Mouse (Mus musculus) liver, adult 2 months (tissue): ENCODE data around the gene Rasal1. TPM values are rescaled to one million over a fixed set of nuclear protein-coding genes. Genes with fewer than 3 reads are reported as not detected.

ENCODE experiments used
- DNase-seq: peaks from one replicate; pipeline ENCODE4 v3.0.0-alpha.2; 2011; ENCODE audit warnings: low read depth, low spot score; ENCODE audit errors: extremely low read depth
- H3K27ac ChIP-seq: fragments of 200-500 bp; replicated peaks from 2 replicates; pipeline ENCODE4 v1.5.1; 2012; ENCODE audit warnings: low read depth, mild to moderate bottlenecking, control low read depth, inconsistent platforms, low read length; ENCODE audit not compliant: insufficient read depth
- H3K27me3 ChIP-seq: fragments of 200-500 bp; 2 replicates; pipeline ENCODE4 v1.6.1; 2012; ENCODE audit warnings: mild to moderate bottlenecking, moderate library complexity, low read length, inconsistent platforms; ENCODE audit not compliant: control insufficient read depth, insufficient read depth
- H3K36me3 ChIP-seq: fragments of 200-500 bp; 2 replicates; pipeline ENCODE4 v1.6.1; 2012; ENCODE audit warnings: low read length, inconsistent platforms; ENCODE audit not compliant: control insufficient read depth, insufficient read depth
- H3K4me1 ChIP-seq: fragments of 200-500 bp; 2 replicates; pipeline ENCODE4 v1.6.1; 2011; ENCODE audit warnings: low read length; ENCODE audit not compliant: control insufficient read depth, insufficient read depth
- H3K4me3 ChIP-seq: fragments of 200-500 bp; 2 replicates; pipeline ENCODE4 v1.5.1; 2011; ENCODE audit warnings: low read depth, mild to moderate bottlenecking, control low read depth, low read length, moderate library complexity; ENCODE audit not compliant: insufficient read depth
- H3K79me2 ChIP-seq: fragments of 200-500 bp; 2 replicates; pipeline ENCODE4 v1.6.1; 2012; ENCODE audit warnings: inconsistent platforms, mild to moderate bottlenecking, low read length, moderate library complexity; ENCODE audit not compliant: control insufficient read depth, insufficient read depth
- H3K9ac ChIP-seq: fragments of 200-500 bp; 2 replicates; pipeline ENCODE4 v1.6.1; 2012; ENCODE audit warnings: low read depth, mild to moderate bottlenecking, control low read depth, inconsistent platforms, low read length
- CTCF ChIP-seq: fragments of 200-500 bp; IDR thresholded peaks from 2 replicates; pipeline ENCODE4 v1.5.1; 2011; ENCODE audit warnings: low read depth, low read length, control low read depth
- POLR2A ChIP-seq: fragments of 200-500 bp; IDR thresholded peaks from 2 replicates; pipeline ENCODE4 v1.6.1; 2011; ENCODE audit warnings: low read length, control low read depth; ENCODE audit not compliant: insufficient read depth; ENCODE audit errors: extremely low read depth
- WGBS: fragments of 180-500 bp; shearing (Covaris S2); methylation state at CpG from one replicate; pipeline ENCODE4 v1.1.7; 2018; 5-methylcytosine and 5-hydroxymethylcytosine counted together
- polyA plus RNA-seq: library from polyadenylated mRNA; depleted of rRNA; stranded (reverse); fragments of >200 nt; gene quantifications from 2 replicates; pipeline ENCODE4 v1.2.3, GENCODE M21; 2012
- total RNA-seq: library from RNA; depleted of rRNA; stranded (reverse); fragments of >200 nt; gene quantifications from 2 replicates; pipeline ENCODE4 v1.2.3, GENCODE M21; 2014

Rasal1 gene
- total and polyA plus RNA-seq, 2 experiments = 0.09 to 0.95 TPM

DNA sequence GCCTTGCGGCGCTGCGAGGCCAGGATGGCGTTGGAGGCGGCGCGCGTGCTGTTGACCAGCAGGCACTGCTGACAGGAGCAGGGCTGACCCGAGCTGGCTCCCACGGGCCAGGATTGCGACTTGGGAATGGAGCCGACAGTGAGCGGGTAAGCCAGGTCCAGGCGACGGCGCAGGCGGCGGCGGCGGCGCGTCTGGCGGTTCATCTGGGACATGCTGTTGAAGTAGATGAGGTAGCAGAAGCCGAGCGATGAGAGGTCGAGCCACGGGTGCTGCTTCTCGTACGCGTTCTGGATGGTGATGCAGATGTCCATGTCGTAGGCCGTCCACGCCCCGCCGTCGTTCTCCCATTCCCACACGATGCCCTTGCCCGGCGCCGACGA lies 46.1 kb downstream of the Rasal1 start:
- Histone ChIP-seq H3K27me3 (peaks cover 8% of the 10 kb centered on the region), H3K4me3 (no peak overlapping the region)
- DNase-seq = no peak

DNA sequence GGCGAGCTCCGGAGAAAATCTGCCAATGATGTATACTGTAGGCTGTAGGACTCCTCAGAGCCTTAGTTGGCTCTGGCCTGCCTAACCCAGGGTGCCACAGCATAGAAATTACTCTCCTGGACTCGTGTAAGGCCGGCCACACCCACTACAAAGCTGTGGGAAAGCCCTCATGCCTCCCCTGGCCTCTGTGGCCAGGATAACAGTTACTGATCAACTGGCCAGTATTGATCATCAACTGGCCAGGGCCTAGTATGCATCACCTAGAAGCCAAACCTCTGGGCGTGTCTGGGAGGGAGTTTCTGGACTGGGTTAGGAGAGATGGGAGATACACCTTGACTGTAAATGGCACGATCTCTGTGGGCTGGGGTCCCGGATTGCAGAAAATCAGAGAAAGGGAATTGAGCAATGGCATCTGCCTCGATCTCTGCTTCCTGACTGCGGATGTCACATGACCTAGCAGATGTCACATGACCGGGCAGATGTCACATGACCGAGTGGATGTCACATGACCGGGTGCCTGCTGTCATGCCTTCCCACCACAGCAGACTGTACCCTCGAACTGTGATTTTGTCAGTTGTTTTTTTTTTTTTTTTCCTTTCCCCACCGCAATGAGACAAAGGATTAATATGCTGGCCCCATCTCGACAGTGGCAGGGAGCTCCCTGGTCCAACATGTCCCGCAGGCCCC lies 47.6 kb downstream of the Rasal1 start:
- WGBS = 47% methylated on average over 16 of the region's 16 CpGs

More for the DNA sequence above, 46.1 kb downstream of the Rasal1 start:
- Histone ChIP-seq H3K79me2 (no peaks in the 10 kb centered on the region), H3K27ac (no peak overlapping the region), H3K4me1 (peaks cover 3% of the 10 kb centered on the region; the same call in 1 of the 2 replicates), H3K36me3 (no peaks in the 10 kb centered on the region), H3K9ac (no peak overlapping the region)
- WGBS = 7% methylated on average over 41 of the region's 41 CpGs
- no peak for TF ChIP-seq POLR2A
- no peak for TF ChIP-seq CTCF

DNA sequence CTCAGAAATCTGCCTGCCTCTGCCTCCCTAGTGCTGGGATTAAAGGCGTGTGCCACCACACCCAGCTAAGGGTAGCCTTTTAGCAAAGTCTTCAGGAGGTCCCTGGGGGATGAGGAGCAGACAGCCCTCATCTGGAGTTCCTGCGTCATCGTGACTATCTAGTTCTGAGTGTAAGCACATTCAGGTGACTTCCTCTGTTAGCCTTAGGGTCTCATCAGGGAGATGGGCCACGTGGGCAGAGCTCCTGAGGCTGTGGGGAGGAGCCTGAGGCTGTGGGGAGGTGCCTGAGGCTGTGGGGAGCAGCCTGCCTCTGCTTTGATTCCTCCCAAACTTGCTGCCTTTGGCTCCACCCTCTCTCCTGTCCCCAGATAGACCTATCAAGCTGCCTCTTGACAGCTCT lies 48.3 kb downstream of the Rasal1 start:
- no peak for DNase-seq

More for the DNA sequence above, 47.6 kb downstream of the Rasal1 start:
- Histone ChIP-seq H3K4me1 (peaks cover 3% of the 10 kb centered on the region; the same call in 1 of the 2 replicates), H3K4me3 (no peak overlapping the region), H3K27ac (no peak overlapping the region), H3K27me3 (peaks cover 8% of the 10 kb centered on the region), H3K79me2 (no peaks in the 10 kb centered on the region), H3K9ac (no peak overlapping the region), H3K36me3 (no peaks in the 10 kb centered on the region)
- peak; percentile 71 for DNase-seq
- no peak for TF ChIP-seq CTCF
- TF ChIP-seq POLR2A = no peak

DNA sequence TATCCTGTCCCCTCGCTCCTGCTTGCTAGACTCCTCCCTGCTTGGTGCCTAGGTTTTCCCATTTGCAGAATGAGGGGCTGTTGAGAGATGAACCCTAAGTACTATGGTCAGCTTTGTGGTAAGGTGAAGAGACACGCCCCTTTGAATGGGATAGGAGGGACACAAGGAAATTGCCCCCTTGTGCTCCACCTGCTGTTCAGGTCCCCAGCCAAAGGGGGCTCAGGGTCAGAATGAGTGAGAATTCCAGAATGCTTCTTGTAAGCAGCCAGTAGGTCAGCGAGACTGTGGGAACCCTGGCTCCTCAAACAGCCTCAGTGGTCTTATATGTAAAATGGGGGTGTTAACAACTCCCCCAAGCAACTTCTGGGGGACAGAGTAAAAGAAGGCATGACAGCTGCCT lies 49.6 kb downstream of the Rasal1 start:
- H3K4me1 ChIP-seq = peaks cover 3% of the 10 kb centered on the region; the same call in 1 of the 2 replicates
- no peak overlapping the region for H3K27ac ChIP-seq
- no peak for DNase-seq
- no peak for TF ChIP-seq CTCF
- H3K36me3 ChIP-seq = no peaks in the 10 kb centered on the region
- H3K9ac ChIP-seq = no peak overlapping the region
- H3K4me3 ChIP-seq = no peak overlapping the region
- peaks cover 8% of the 10 kb centered on the region for H3K27me3 ChIP-seq
- 53% methylated on average over 3 of the region's 3 CpGs for WGBS
- no peaks in the 10 kb centered on the region for H3K79me2 ChIP-seq

More for the DNA sequence above, 48.3 kb downstream of the Rasal1 start:
- Histone ChIP-seq H3K79me2 (no peaks in the 10 kb centered on the region), H3K4me1 (peaks cover 3% of the 10 kb centered on the region; the same call in 1 of the 2 replicates), H3K27me3 (peaks cover 8% of the 10 kb centered on the region), H3K4me3 (no peak overlapping the region), H3K27ac (no peak overlapping the region), H3K9ac (no peak overlapping the region), H3K36me3 (no peaks in the 10 kb centered on the region)
- WGBS = 67% methylated on average over 4 of the region's 4 CpGs
- TF ChIP-seq POLR2A (no peak), CTCF (no peak)

DNA sequence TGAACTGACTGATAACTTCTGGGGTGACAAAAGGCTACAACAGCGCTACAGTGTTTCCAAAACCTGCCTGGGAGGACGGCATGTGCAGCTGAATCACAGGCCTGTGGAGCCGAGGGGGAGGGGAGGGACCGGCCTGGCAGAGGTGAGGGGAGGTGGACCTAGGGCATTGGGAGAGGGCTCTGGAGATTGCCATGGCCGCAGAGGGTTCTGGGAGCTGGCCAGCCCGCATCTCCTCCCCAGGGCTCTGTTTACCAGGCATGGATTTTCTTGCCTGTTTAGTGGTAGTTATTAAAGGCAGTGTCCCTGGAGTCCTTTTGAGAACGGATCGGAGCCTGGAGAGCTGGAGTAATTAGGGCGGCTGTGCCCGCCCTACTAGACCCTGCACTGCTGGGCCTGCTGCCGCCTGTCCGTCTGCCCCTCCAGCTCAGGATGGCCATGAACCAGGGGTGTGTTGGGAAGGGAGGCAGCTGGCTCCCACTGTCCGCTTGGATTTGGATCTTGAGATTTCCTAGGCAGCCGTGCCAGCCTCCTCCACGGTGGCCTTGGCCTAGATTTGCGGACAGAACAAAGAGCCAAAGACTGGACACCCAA lies 50.3 kb downstream of the Rasal1 start:
- TF ChIP-seq POLR2A = no peak
- no peak for TF ChIP-seq CTCF
- no peaks in the 10 kb centered on the region for H3K79me2 ChIP-seq
- WGBS = 35% methylated on average over 16 of the region's 16 CpGs
- peak; percentile 79 for DNase-seq
- peaks cover 8% of the 10 kb centered on the region for H3K27me3 ChIP-seq
- 0 out of 2 replicates have a peak overlapping the region, but pooled peaks have one; percentile 5 for H3K27ac ChIP-seq
- no peak overlapping the region for H3K4me3 ChIP-seq
- peaks cover 3% of the 10 kb centered on the region; the same call in 1 of the 2 replicates for H3K4me1 ChIP-seq
- no peaks in the 10 kb centered on the region for H3K36me3 ChIP-seq
- no peak overlapping the region for H3K9ac ChIP-seq
